Mouse (Mus musculus): ENCODE measurements around the gene Alkbh2.

GRCm38 (mm10) chr5:114101873-114102272, 26.1 kb downstream of the Alkbh2 start:
- TF ChIP-seq CTCF (IDR thresholded peaks at IDR 0.05; ENCODE audit: control insufficient read depth, insufficient read depth, insufficient read length) = no peak
- no peak for TF ChIP-seq MAX (IDR thresholded peaks at IDR 0.05)
- no peak for TF ChIP-seq USF1 (IDR thresholded peaks at IDR 0.05; ENCODE audit: low read depth)
- no peak for TF ChIP-seq MYOD1 (IDR thresholded peaks at IDR 0.05; ENCODE audit: control insufficient read depth, insufficient read length, low read depth)
- no peak for TF ChIP-seq CEBPB (IDR thresholded peaks at IDR 0.05; ENCODE audit: low read depth)
- no peak for TF ChIP-seq MYOG (IDR thresholded peaks at IDR 0.05; ENCODE audit: control insufficient read depth, extremely low read depth, insufficient read length)
